Mouse (Mus musculus): ENCODE measurements around the gene Scn3b. TPM values are rescaled to one million over a fixed set of nuclear protein-coding genes. Genes with fewer than 3 reads are reported as not detected.

The Scn3b gene
- polyA plus RNA-seq, 1 experiment from 2014 or later: 127 TPM

GRCm38 (mm10) chr9:40318771-40319170 lies 49.8 kb downstream of the Scn3b start:
- no peaks in the 10 kb centered on the region for H3K9me3 ChIP-seq (ENCODE audit: control insufficient read depth, low read length)
- H3K36me3 ChIP-seq (ENCODE audit: control insufficient read depth, insufficient read depth): peaks cover 16% of the 10 kb centered on the region
- no peaks in the 10 kb centered on the region for H3K27me3 ChIP-seq (replicated peaks; ENCODE audit: control insufficient read depth, insufficient read depth, low read length)
- WGBS: 89% methylated on average over 5 of the region's 5 CpGs
- no peak overlapping the region for H3K4me3 ChIP-seq (replicated peaks; ENCODE audit: low read length)
- no peak for ATAC-seq
- H3K4me1 ChIP-seq (replicated peaks; ENCODE audit: control insufficient read depth, insufficient read depth, low read length): no peaks in the 10 kb centered on the region
- no peak overlapping the region for H3K27ac ChIP-seq (ENCODE audit: low read length)
- H3K9ac ChIP-seq (replicated peaks; ENCODE audit: low read depth, low read length): no peak overlapping the region
- no peak overlapping the region for H3K4me2 ChIP-seq (ENCODE audit: low read length)

- ATAC-seq: no peak
Observed at GRCm38 (mm10) chr9:40320405-40320804, 51.4 kb downstream of the Scn3b start.

GRCm38 (mm10) chr9:40320879-40321667 lies 52.1 kb downstream of the Scn3b start:
- WGBS: 57% methylated on average over 12 of the region's 12 CpGs
- no peak overlapping the region for H3K4me2 ChIP-seq (ENCODE audit: low read length)
- H3K27ac ChIP-seq (ENCODE audit: low read length): no peak overlapping the region
- H3K4me1 ChIP-seq (replicated peaks; ENCODE audit: control insufficient read depth, insufficient read depth, low read length): no peaks in the 10 kb centered on the region
- peaks cover 7% of the 10 kb centered on the region for H3K36me3 ChIP-seq (ENCODE audit: control insufficient read depth, insufficient read depth)
- no peaks in the 10 kb centered on the region for H3K9me3 ChIP-seq (ENCODE audit: control insufficient read depth, low read length)
- no peaks in the 10 kb centered on the region for H3K27me3 ChIP-seq (replicated peaks; ENCODE audit: control insufficient read depth, insufficient read depth, low read length)
- H3K9ac ChIP-seq (replicated peaks; ENCODE audit: low read depth, low read length): no peak overlapping the region
- peak; percentile 16; the same call in 1 of the 2 replicates for ATAC-seq
- no peak overlapping the region for H3K4me3 ChIP-seq (replicated peaks; ENCODE audit: low read length)

More at GRCm38 (mm10) chr9:40320405-40320804, 51.4 kb downstream of the Scn3b start:
- Histone ChIP-seq H3K27me3 (replicated peaks; ENCODE audit: control insufficient read depth, insufficient read depth, low read length) (no peaks in the 10 kb centered on the region), H3K4me1 (replicated peaks; ENCODE audit: control insufficient read depth, insufficient read depth, low read length) (no peaks in the 10 kb centered on the region), H3K4me3 (replicated peaks; ENCODE audit: low read length) (no peak overlapping the region), H3K36me3 (ENCODE audit: control insufficient read depth, insufficient read depth) (peaks cover 10% of the 10 kb centered on the region), H3K27ac (ENCODE audit: low read length) (no peak overlapping the region), H3K9me3 (ENCODE audit: control insufficient read depth, low read length) (no peaks in the 10 kb centered on the region), H3K4me2 (ENCODE audit: low read length) (no peak overlapping the region), H3K9ac (replicated peaks; ENCODE audit: low read depth, low read length) (no peak overlapping the region)
- WGBS: 87% methylated on average over 8 of the region's 8 CpGs

GRCm38 (mm10) chr9:40321668-40322003 lies 52.6 kb downstream of the Scn3b start:
- Histone ChIP-seq H3K27me3 (replicated peaks; ENCODE audit: control insufficient read depth, insufficient read depth, low read length) (no peaks in the 10 kb centered on the region), H3K27ac (ENCODE audit: low read length) (no peak overlapping the region), H3K4me3 (replicated peaks; ENCODE audit: low read length) (no peak overlapping the region), H3K4me1 (replicated peaks; ENCODE audit: control insufficient read depth, insufficient read depth, low read length) (no peaks in the 10 kb centered on the region), H3K9me3 (ENCODE audit: control insufficient read depth, low read length) (no peaks in the 10 kb centered on the region), H3K4me2 (ENCODE audit: low read length) (no peak overlapping the region), H3K36me3 (ENCODE audit: control insufficient read depth, insufficient read depth) (peaks cover 10% of the 10 kb centered on the region), H3K9ac (replicated peaks; ENCODE audit: low read depth, low read length) (no peak overlapping the region)
- no peak for ATAC-seq
- WGBS: 89% methylated on average over 3 of the region's 3 CpGs

- Histone ChIP-seq H3K4me1 (replicated peaks; ENCODE audit: control insufficient read depth, insufficient read depth, low read length) (no peaks in the 10 kb centered on the region), H3K4me3 (replicated peaks; ENCODE audit: low read length) (no peak overlapping the region), H3K9me3 (ENCODE audit: control insufficient read depth, low read length) (no peaks in the 10 kb centered on the region), H3K27me3 (replicated peaks; ENCODE audit: control insufficient read depth, insufficient read depth, low read length) (no peaks in the 10 kb centered on the region), H3K36me3 (ENCODE audit: control insufficient read depth, insufficient read depth) (peaks cover 7% of the 10 kb centered on the region), H3K9ac (replicated peaks; ENCODE audit: low read depth, low read length) (no peak overlapping the region), H3K27ac (ENCODE audit: low read length) (no peak overlapping the region), H3K4me2 (ENCODE audit: low read length) (no peak overlapping the region)
- no peak for ATAC-seq
- WGBS: 90% methylated on average over 3 of the region's 3 CpGs
Observed at GRCm38 (mm10) chr9:40322372-40322771, 53.4 kb downstream of the Scn3b start.

- H3K27me3 ChIP-seq (replicated peaks; ENCODE audit: control insufficient read depth, insufficient read depth, low read length): no peaks in the 10 kb centered on the region
- no peak for ATAC-seq
- no peaks in the 10 kb centered on the region for H3K4me1 ChIP-seq (replicated peaks; ENCODE audit: control insufficient read depth, insufficient read depth, low read length)
- no peak overlapping the region for H3K9ac ChIP-seq (replicated peaks; ENCODE audit: low read depth, low read length)
- peaks cover 6% of the 10 kb centered on the region for H3K36me3 ChIP-seq (ENCODE audit: control insufficient read depth, insufficient read depth)
- no peak overlapping the region for H3K4me3 ChIP-seq (replicated peaks; ENCODE audit: low read length)
- WGBS: 96% methylated on average over 5 of the region's 5 CpGs
- no peak overlapping the region for H3K4me2 ChIP-seq (ENCODE audit: low read length)
- no peaks in the 10 kb centered on the region for H3K9me3 ChIP-seq (ENCODE audit: control insufficient read depth, low read length)
- H3K27ac ChIP-seq (ENCODE audit: low read length): no peak overlapping the region
Observed at GRCm38 (mm10) chr9:40323171-40323570, 54.2 kb downstream of the Scn3b start.

GRCm38 (mm10) chr9:40323773-40324172 lies 54.8 kb downstream of the Scn3b start:
- H3K27ac ChIP-seq (ENCODE audit: low read length): no peak overlapping the region
- no peak overlapping the region for H3K4me3 ChIP-seq (replicated peaks; ENCODE audit: low read length)
- no peaks in the 10 kb centered on the region for H3K27me3 ChIP-seq (replicated peaks; ENCODE audit: control insufficient read depth, insufficient read depth, low read length)
- WGBS: 76% methylated on average over 6 of the region's 6 CpGs
- ATAC-seq: no peak
- H3K4me2 ChIP-seq (ENCODE audit: low read length): no peak overlapping the region
- no peaks in the 10 kb centered on the region for H3K9me3 ChIP-seq (ENCODE audit: control insufficient read depth, low read length)
- no peak overlapping the region for H3K9ac ChIP-seq (replicated peaks; ENCODE audit: low read depth, low read length)
- peaks cover 6% of the 10 kb centered on the region for H3K36me3 ChIP-seq (ENCODE audit: control insufficient read depth, insufficient read depth)
- H3K4me1 ChIP-seq (replicated peaks; ENCODE audit: control insufficient read depth, insufficient read depth, low read length): no peaks in the 10 kb centered on the region

GRCm38 (mm10) chr9:40324232-40324792 lies 55.3 kb downstream of the Scn3b start:
- no peak overlapping the region for H3K4me2 ChIP-seq (ENCODE audit: low read length)
- no peak overlapping the region for H3K9ac ChIP-seq (replicated peaks; ENCODE audit: low read depth, low read length)
- H3K4me1 ChIP-seq (replicated peaks; ENCODE audit: control insufficient read depth, insufficient read depth, low read length): no peaks in the 10 kb centered on the region
- no peaks in the 10 kb centered on the region for H3K9me3 ChIP-seq (ENCODE audit: control insufficient read depth, low read length)
- H3K36me3 ChIP-seq (ENCODE audit: control insufficient read depth, insufficient read depth): peaks cover 6% of the 10 kb centered on the region
- ATAC-seq: no peak
- WGBS: 95% methylated on average over 4 of the region's 4 CpGs
- H3K27me3 ChIP-seq (replicated peaks; ENCODE audit: control insufficient read depth, insufficient read depth, low read length): no peaks in the 10 kb centered on the region
- H3K4me3 ChIP-seq (replicated peaks; ENCODE audit: low read length): no peak overlapping the region
- no peak overlapping the region for H3K27ac ChIP-seq (ENCODE audit: low read length)

- H3K4me1 ChIP-seq (replicated peaks; ENCODE audit: control insufficient read depth, insufficient read depth, low read length): no peaks in the 10 kb centered on the region
- no peak overlapping the region for H3K4me2 ChIP-seq (ENCODE audit: low read length)
- no peak for ATAC-seq
- WGBS: 98% methylated on average over 6 of the region's 6 CpGs
- H3K4me3 ChIP-seq (replicated peaks; ENCODE audit: low read length): no peak overlapping the region
- H3K27me3 ChIP-seq (replicated peaks; ENCODE audit: control insufficient read depth, insufficient read depth, low read length): no peaks in the 10 kb centered on the region
- H3K9ac ChIP-seq (replicated peaks; ENCODE audit: low read depth, low read length): no peak overlapping the region
- H3K36me3 ChIP-seq (ENCODE audit: control insufficient read depth, insufficient read depth): peaks cover 6% of the 10 kb centered on the region
- H3K9me3 ChIP-seq (ENCODE audit: control insufficient read depth, low read length): no peaks in the 10 kb centered on the region
- H3K27ac ChIP-seq (ENCODE audit: low read length): no peak overlapping the region
Observed at GRCm38 (mm10) chr9:40324826-40325225, 55.8 kb downstream of the Scn3b start.
